9 mouse cellular contexts compared by ENCODE assay signal in genomic region chr19:28835500-28835864, GRCm38 (mm10). TPM values are rescaled to one million over a fixed set of nuclear protein-coding genes. Genes with fewer than 3 reads are reported as not detected.
DNase-seq lines count a peak whose midpoint lies in the region; ATAC-seq and TF ChIP-seq lines count a peak whose summit lies in the region.
"Had no signal": no experiment of that assay in that cellular context is flagged by ENCODE, and none has a peak within 500 bp of the region (broad histone marks: within the 10 kb centered on the region; RNA-seq: fewer than 3 reads in every experiment).

No protein-coding gene starts in this region.

- peak; percentile 11 for DNase-seq in embryo, embryonic 9.5 days (ENCODE audit: extremely low spot score)
- no peak for DNase-seq in embryo, embryonic 11 days
- DNase-seq in lung, postnatal 10 days, result no peak
- no peak for DNase-seq in adrenal gland, adult 8-10 months
- DNase-seq in ovary, postnatal 14 days (ENCODE audit: low spot score), result no peak

- peaks cover 4% of the 10 kb centered on the region; the same call in 1 of the 2 replicates for H3K9me3 ChIP-seq in lung, embryonic 16.5 days (ENCODE audit: control insufficient read depth, low read length)
- no peaks in the 10 kb centered on the region for H3K9me3 ChIP-seq in intestine, postnatal 0 days (ENCODE audit: control insufficient read depth)

- H3K4me2 ChIP-seq in lung, embryonic 16.5 days (ENCODE audit: low read depth, low read length), result peak overlapping the region; percentile 99
- H3K4me2 ChIP-seq in intestine, postnatal 0 days (replicated peaks; ENCODE audit: low read depth), result peak overlapping the region; percentile 87

- TF ChIP-seq POLR2A in olfactory bulb, adult 2 months (IDR thresholded peaks at IDR 0.05; ENCODE audit: insufficient read depth, low read depth, low read length), result no peak

- H3K4me3 ChIP-seq in lung, embryonic 16.5 days (ENCODE audit: low read length), result peak overlapping the region; percentile 66
- H3K4me3 ChIP-seq in intestine, postnatal 0 days (ENCODE audit: low read depth, low read length), result peak overlapping the region; percentile 43
- peak overlapping the region; percentile 61 for H3K4me3 ChIP-seq in olfactory bulb, adult 2 months (ENCODE audit: insufficient read depth, low read depth, low read length)
- H3K4me3 ChIP-seq: myocyte had no signal

- H3K27ac ChIP-seq in lung, embryonic 16.5 days (ENCODE audit: low read length), result no peak overlapping the region
- H3K27ac ChIP-seq in intestine, postnatal 0 days (ENCODE audit: low read depth, low read length), result no peak overlapping the region
- peak overlapping the region; percentile 44; the same call in 1 of the 2 replicates for H3K27ac ChIP-seq in olfactory bulb, adult 2 months (ENCODE audit: insufficient read depth, low read depth, low read length)

- H3K9ac ChIP-seq in lung, embryonic 16.5 days (ENCODE audit: low read length), result peak overlapping the region; percentile 65; the same call in 1 of the 2 replicates
- no peak overlapping the region for H3K9ac ChIP-seq in intestine, postnatal 0 days (ENCODE audit: low read depth, low read length)

- peaks cover 3% of the 10 kb centered on the region; the same call in 1 of the 2 replicates for H3K27me3 ChIP-seq in lung, embryonic 16.5 days (ENCODE audit: control insufficient read depth, insufficient read depth, low read depth, low read length)
- H3K27me3 ChIP-seq in intestine, postnatal 0 days (replicated peaks; ENCODE audit: control insufficient read depth, insufficient read depth, low read length), result 0 out of 2 replicates have a peak, but pooled peaks cover 12% of the 10 kb centered on the region

- 4% methylated on average over 9 of the region's 9 CpGs for WGBS in lung, embryonic 16.5 days
- WGBS in intestine, postnatal 0 days, result 13% methylated on average over 9 of the region's 9 CpGs
- 3% methylated on average over 9 of the region's 9 CpGs for WGBS in olfactory bulb, adult 2 months

- ATAC-seq in lung, embryonic 16.5 days (ENCODE audit: low read depth), result no peak
- ATAC-seq in intestine, postnatal 0 days, result no peak

- H3K36me3 ChIP-seq in lung, embryonic 16.5 days (ENCODE audit: control insufficient read depth, insufficient read depth, low read length), result no peaks in the 10 kb centered on the region
- H3K36me3 ChIP-seq in intestine, postnatal 0 days (ENCODE audit: control insufficient read depth, insufficient read depth), result no peaks in the 10 kb centered on the region

- no peak for TF ChIP-seq CTCF in intestine, postnatal 0 days (IDR thresholded peaks at IDR 0.05; ENCODE audit: low read depth)
- TF ChIP-seq CTCF in olfactory bulb, adult 2 months (IDR thresholded peaks at IDR 0.05; ENCODE audit: insufficient read depth, low read depth, low read length), result no peak

- peaks cover 5% of the 10 kb centered on the region; the same call in 1 of the 2 replicates for H3K4me1 ChIP-seq in lung, embryonic 16.5 days (replicated peaks; ENCODE audit: control insufficient read depth, insufficient read depth, low read length)
- H3K4me1 ChIP-seq in intestine, postnatal 0 days (replicated peaks; ENCODE audit: control insufficient read depth, insufficient read depth, low read length), result 0 out of 2 replicates have a peak, but pooled peaks cover 3% of the 10 kb centered on the region
- H3K4me1 ChIP-seq in olfactory bulb, adult 2 months (ENCODE audit: control insufficient read depth, insufficient read depth, low read length), result peaks cover 21% of the 10 kb centered on the region

RNA-seq across cellular contexts. Expression of gene Slc1a1, which starts 0.6 kb away (rescaled TPM):
- 4.8 TPM in 2 replicates for polyA plus RNA-seq in lung, embryonic 16.5 days (2015; fragmentation: Nextera tagmentation; extraction: Ambion mirVana)
- polyA plus RNA-seq in intestine, postnatal 0 days (2015; fragmentation: Nextera tagmentation; extraction: Ambion mirVana), result 2.2 and 3.8 TPM in 2 replicates
- polyA plus RNA-seq in olfactory bulb, adult 2 months (2012; ENCODE audit: insufficient read depth, insufficient read length, low replicate concordance, missing spikeins), result not detected in 2 replicates
- total RNA-seq in adrenal gland, adult 8-10 months (2022), result 1 to 10 TPM; 1.4 to 2.4 (median 1.9) TPM
- polyA plus RNA-seq: myocyte had no signal
